Mouse (Mus musculus) frontal cortex, adult (tissue): ENCODE measurements at regions not wholly inside any gene's neighbourhood (a gene's known extent, or its start where the extent isn't known, plus 50 kb on each side); places are given as distances from the start of the nearest gene placed in this dataset.
"Not testable (repeated sequence)": the region's sequence is repeated elsewhere in the genome, so short reads cannot be mapped to it uniquely, and the experiment has no call there.

Source experiments
- ATAC-seq: cut with Nextera tagmentation; 2 replicates; pipeline ENCODE4 v1.9.2; 2017; ENCODE audit warnings: mild to moderate bottlenecking, moderate library complexity, mixed read lengths; ENCODE audit not compliant: low TSS enrichment

GRCm38 (mm10) chr10:19494461-19495105 is 97.2 kb upstream of the Ifngr1 start:
- no peak for ATAC-seq

- ATAC-seq, result no peak
These were observed 93.6 kb upstream of the Ifngr1 start for GRCm38 (mm10) chr10:19498112-19498511.

GRCm38 (mm10) chr10:19502874-19503273 is 88.9 kb upstream of the Ifngr1 start:
- no peak for ATAC-seq

DNA sequence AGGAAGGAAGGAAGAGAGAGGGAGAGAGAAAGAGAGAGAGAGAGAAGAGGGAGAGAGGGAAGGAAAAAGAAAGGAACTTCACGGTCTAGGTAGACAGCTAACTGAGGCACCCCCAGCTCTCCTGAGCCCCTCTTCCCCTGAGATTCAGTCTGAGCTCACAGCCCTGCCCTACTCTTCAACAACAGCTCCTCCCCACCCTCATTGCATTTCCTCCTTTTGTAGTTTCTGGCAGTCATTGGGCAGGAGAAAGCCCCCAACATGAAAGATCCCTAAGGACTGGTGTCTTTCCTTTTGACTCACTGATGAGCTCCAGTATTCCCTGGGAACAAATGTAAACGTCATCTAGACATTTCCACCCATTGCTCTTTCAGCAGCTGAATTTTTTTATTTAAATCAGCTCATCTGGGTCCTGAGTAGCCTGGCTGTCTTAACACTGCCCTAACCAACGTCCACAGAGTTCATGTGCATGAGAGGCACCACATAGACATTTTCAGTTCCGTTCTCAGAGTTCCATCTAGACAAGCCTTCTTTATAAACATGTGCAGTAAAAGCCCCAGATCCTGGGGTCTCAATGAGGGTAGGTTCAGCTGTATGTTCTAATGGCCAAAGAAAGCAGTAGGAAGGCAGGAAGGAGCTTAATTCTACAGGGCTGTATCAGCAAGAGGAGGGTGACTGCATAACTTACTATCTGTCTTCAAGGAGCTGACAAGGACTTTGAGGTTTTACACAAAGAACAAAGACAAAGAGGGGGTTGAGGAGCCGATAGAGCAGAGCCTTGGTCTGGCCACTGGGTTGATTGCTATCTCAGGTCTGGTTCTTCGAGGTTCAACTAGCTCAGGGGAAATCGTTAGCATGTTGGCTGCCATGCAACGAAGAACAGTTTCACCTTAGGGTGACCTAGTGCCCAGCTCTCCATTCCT is 87.6 kb upstream of the Ifngr1 start:
- ATAC-seq, result no peak

GRCm38 (mm10) chr10:19505174-19505573 is 86.6 kb upstream of the Ifngr1 start:
- no peak for ATAC-seq

DNA sequence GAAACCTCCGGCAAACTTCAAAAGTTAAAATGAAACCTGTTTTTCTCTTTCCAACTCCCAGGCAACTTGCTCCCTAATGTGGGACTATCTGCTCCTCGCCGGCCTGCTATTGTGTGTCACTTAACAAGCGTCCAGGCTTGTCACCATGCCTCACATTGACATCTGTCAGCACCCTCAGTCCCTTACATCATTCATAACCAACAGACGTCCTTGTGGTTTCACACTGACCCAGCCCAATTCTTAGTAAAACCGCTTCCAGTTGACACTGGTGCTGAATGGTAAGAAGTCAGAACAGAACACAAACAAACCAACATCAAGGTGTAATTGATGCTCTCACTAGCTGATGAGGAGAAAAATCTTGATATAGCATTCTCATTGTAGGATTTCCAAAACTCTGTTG is 85.8 kb upstream of the Ifngr1 start:
- no peak for ATAC-seq

GRCm38 (mm10) chr10:19506434-19506833 is 85.3 kb upstream of the Ifngr1 start:
- no peak for ATAC-seq

- no peak for ATAC-seq
These were observed 83.5 kb upstream of the Ifngr1 start for GRCm38 (mm10) chr10:19508221-19508745.

GRCm38 (mm10) chr10:19510047-19510446 is 81.7 kb upstream of the Ifngr1 start:
- ATAC-seq, result no peak

DNA sequence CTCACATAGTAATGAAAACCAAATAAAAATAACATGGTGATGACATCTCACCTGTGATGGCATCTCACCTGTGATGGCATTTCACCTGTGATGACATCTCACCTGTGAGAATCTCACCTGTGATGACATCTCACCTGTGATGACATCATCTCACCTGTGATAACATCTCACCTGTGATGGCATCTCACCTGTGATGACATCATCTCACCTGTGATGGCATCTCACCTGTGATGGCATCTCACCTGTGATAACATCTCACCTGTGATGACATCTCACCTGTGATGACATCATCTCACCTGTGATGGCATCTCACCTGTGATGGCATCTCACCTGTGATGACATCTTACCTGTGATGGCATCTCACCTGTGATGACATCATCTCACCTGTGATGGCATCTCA is 77.4 kb upstream of the Ifngr1 start:
- not testable (repeated sequence) for ATAC-seq

DNA sequence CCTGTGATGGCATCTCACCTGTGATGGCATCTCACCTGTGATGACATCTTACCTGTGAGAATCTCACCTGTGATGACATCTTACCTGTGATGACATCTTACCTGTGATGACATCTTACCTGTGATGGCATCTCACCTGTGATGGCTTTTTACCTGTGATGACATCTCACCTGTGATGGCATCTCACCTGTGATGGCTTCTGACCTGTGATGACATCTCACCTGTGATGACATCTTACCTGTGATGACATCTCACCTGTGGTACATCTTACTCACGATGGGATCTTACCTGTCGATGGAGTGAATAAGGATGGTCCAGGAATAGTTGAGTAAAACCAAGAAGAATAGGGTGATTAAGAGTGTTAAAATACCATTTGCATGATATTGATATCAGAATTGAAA is 76.9 kb upstream of the Ifngr1 start:
- no peak for ATAC-seq

- ATAC-seq, result no peak
These were observed 75.7 kb upstream of the Ifngr1 start for GRCm38 (mm10) chr10:19516011-19516410.

DNA sequence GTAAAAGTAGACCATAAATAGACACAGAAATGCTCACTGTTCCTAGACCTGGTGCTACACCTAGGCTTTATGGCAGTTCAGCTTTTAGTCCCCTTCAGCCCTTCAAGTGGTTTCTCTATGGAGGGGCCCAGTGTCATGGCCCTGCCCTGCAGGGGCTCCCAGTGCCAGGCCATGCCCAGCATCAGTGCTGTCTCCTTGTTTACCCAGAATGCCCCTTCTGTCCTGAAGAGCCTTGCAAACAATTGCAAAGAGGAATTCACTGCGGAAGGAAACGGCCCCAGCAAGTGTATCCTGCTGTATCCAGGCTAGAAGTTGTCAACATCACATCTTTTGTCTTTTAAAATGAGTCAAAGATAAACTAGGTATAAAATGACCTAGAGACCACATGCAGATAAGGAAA is 74.7 kb upstream of the Ifngr1 start:
- no peak for ATAC-seq

DNA sequence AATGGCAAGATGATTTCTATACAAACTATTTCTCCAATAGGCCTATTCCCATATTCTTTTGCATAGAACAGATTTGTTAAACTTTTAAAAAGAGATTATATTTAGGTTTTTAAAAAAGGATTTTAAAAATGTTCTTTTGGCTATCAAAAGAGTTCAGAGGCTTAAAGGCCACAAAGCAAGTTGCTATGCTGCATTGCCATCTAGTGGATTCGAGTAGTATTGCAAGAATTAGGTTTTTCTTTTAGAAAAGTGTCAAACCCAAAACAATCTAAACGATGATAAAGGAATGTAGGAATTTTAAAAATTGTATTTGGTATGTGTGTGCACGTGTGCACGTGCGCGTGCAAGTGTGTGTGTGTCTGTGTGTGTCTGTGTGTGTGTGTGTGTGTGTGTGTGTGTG is 73.0 kb upstream of the Ifngr1 start:
- no peak for ATAC-seq

GRCm38 (mm10) chr10:19522198-19522597 is 69.6 kb upstream of the Ifngr1 start:
- ATAC-seq, result no peak

DNA sequence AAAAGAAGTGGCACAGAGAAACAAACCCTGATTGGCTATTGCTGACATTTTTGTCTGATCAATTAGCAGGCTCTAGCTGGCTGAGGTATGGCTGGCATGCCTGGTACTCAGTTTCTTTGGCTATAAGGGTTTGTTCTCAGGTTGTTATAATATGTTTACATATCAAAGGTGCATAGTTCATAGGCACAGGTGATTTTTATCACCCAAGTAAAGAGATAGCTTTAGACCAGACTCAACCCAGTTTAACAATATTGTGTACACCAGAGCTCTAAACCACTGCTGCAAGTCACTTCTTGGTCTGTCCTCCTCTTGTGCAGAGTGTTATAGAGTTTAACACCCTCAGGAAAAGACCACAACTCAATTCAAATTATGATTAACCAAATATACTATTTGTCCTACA is 65.8 kb upstream of the Ifngr1 start:
- ATAC-seq, result no peak

DNA sequence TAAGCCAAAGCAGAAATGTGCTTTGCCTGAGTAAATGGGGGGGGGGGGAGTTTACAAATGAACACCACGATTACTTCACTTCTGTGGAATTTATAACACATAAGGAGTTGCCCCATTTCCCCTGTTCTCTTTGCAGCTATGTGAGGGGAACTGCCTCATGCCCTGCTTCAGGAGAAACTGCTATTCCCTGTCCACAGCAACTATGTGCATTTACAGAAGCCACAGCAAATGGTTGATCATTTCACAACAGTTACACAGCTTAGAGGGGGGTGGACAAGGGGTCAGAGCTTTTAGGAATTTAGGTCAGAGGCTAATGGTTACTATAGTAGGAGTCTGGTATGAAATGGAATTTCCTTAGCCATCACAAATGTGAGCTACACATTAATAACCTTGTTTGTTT is 65.4 kb upstream of the Ifngr1 start:
- no peak for ATAC-seq

DNA sequence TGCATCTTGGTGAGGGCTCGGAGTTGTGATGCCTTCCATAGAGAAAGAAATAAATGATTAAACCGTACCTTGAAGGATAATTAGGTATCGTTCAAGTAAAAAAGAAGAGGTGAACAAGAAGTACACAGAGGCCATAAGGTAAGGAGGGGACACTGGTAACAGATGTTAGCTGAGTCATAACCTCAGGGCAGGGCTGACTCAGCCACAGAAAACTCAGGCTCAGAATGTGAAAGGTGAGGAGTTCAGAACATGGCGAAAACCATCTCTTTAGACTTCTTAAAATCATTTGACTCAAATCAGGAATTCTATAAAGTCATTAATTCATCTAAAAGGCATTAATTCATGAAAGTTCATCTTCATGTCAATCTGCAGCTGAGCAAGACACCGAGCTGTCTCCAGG is 62.1 kb upstream of the Ifngr1 start:
- no peak for ATAC-seq

DNA sequence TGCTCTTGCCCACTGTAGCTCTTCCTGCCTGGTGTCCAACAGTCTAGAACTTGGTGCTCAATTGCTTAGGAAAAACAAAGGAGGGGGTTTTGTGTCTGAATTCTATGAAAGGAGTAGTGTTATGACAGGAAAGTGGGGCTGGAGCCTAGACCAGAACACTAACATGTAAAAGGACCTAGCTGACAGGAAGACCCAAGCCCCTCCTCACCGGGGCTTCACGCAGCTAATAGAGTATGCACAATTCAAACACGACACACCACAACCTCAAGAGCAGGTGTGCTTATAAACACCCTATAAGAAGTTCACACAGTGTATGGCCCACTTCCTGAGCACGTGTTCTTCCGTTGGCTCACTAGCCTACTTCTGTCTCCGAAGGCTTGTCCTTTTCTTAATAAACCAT is 61.7 kb upstream of the Ifngr1 start:
- ATAC-seq, result no peak

DNA sequence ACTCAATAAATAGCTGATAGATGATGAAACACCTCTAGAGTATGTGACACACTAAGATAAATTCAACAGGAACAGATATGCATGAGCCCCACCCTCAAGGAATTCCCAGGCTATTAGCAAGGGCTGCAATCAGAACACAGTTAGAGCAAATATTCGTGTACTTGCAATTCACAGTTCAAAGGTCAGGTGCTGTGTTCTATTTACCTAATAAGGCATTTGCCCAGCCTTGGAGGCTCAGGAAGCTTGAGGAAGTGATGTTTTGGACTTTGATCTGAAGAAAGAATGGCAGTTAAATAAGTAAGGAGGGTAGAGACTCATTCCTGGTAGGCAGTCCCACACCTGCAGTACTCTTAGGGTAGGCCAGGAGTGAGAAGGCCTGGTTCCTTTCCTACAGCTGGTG is 60.3 kb upstream of the Ifngr1 start:
- ATAC-seq, result no peak

DNA sequence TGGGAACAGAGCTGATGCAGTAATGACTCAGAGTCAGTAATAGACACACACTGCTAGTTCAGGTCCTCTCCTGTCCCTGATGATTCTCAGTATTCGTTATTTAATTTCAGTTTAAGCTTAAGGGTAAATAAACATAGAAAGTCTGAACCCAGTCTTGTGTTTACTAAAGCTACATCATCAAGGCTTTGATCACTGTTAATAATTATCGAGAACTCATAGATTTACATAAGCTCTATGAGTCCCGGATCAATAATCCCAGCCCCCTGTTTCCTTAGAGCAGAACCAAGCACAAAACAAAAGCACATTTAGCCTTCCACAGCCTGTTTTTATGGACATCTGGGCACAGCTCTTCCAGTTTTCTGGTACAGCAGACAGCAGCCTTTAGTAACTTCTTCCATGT is 59.0 kb upstream of the Ifngr1 start:
- ATAC-seq, result no peak

DNA sequence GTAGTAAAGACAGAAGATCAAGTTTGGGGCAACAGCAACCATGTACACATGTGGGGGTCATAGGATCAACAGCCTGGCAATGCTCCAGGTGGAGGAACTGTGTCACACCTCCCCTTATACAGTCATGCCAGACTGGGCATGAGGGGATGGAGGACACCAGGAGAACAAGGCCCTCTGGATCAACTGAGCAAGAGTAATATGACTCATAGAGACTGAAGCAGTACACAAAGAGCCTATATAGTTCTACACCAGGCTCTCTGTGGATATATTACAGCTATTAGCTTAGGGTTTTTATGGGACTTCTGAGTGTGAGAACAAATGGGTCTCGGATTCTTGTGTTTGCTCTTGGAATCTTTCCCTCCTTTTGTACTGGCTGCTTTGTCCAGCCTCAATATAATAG is 57.9 kb upstream of the Ifngr1 start:
- ATAC-seq, result no peak
